ENCODE assay signal across 35 mouse cellular contexts in the genomic region with DNA sequence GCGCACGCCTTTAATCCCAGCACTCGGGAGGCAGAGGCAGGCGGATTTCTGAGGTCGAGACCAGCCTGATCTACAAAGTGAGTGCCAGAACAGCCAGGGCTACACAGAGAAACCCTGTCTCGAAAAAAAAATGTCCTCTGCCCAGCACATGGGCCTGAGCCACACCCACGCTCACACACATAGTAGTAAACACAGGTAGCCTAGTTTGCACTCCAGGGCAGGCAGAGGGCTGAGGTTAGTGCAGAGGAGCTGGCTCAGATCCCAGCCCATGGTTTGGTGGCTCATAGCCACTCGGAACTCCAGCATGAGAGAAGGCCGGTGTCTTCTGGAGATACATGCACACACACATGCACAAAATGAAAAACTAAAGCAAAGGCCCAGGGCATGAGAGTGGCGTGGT. TPM values are rescaled to one million over a fixed set of nuclear protein-coding genes. Genes with fewer than 3 reads are reported as not detected.
"Had no signal": no experiment of that assay in that cellular context is flagged by ENCODE, and none has a peak within 500 bp of the region (broad histone marks: within the 10 kb centered on the region; RNA-seq: fewer than 3 reads in every experiment).

No protein-coding gene starts in this region.

- H3K4me3 ChIP-seq: heart, adult 2 months; heart, embryonic 10.5 days; heart, embryonic 12.5 days; heart, embryonic 13.5 days; heart, embryonic 15.5 days; hindbrain, embryonic 12.5 days; hindbrain, embryonic 13.5 days; hindbrain, embryonic 15.5 days; intestine, embryonic 15.5 days; kidney, embryonic 15.5 days; layer of hippocampus, adult 2 months had no signal

- H3K27me3 ChIP-seq: heart, embryonic 12.5 days; heart, embryonic 13.5 days; heart, embryonic 15.5 days; hindbrain, embryonic 12.5 days; hindbrain, embryonic 13.5 days; hindbrain, embryonic 15.5 days; intestine, embryonic 15.5 days; kidney, embryonic 15.5 days had no signal

- H3K4me1 ChIP-seq: hindbrain, embryonic 15.5 days; intestine, embryonic 15.5 days had no signal

- DNase-seq: heart, adult 18-20 months; heart, adult 2 months; heart, postnatal 10 days; heart, postnatal 14 days; heart, postnatal 36 days; heart, postnatal 4 days; kidney, adult 11 months; kidney, adult 18-20 months; kidney, adult 2 months; kidney, adult 8-10 months; kidney, postnatal 10 days; kidney, postnatal 25 days; kidney, postnatal 4 days; layer of hippocampus, adult 9-11 months; layer of hippocampus, postnatal 36 days had no signal

- H3K9ac ChIP-seq: heart, embryonic 12.5 days; heart, embryonic 13.5 days; heart, embryonic 15.5 days; hindbrain, embryonic 12.5 days; hindbrain, embryonic 13.5 days; hindbrain, embryonic 14.5 days; hindbrain, embryonic 15.5 days; intestine, embryonic 15.5 days; kidney, embryonic 15.5 days had no signal

- H3K27ac ChIP-seq: heart, adult 2 months; heart, embryonic 10.5 days; heart, embryonic 13.5 days; heart, embryonic 15.5 days; hindbrain, embryonic 10.5 days; hindbrain, embryonic 12.5 days; hindbrain, embryonic 13.5 days; hindbrain, embryonic 14.5 days; hindbrain, embryonic 15.5 days; hindbrain, postnatal 0 days; intestine, embryonic 15.5 days; kidney, embryonic 15.5 days; kidney, postnatal 0 days; layer of hippocampus, adult 2 months had no signal

- H3K4me2 ChIP-seq: heart, embryonic 11.5 days; heart, embryonic 12.5 days; heart, embryonic 13.5 days; heart, embryonic 15.5 days; hindbrain, embryonic 12.5 days; hindbrain, embryonic 13.5 days; hindbrain, embryonic 14.5 days; hindbrain, embryonic 15.5 days; intestine, embryonic 15.5 days; kidney, embryonic 15.5 days had no signal

- H3K9me3 ChIP-seq: heart, embryonic 10.5 days; heart, embryonic 12.5 days; heart, embryonic 13.5 days; heart, embryonic 15.5 days; hindbrain, embryonic 10.5 days; hindbrain, embryonic 12.5 days; hindbrain, embryonic 13.5 days; hindbrain, embryonic 15.5 days; intestine, embryonic 15.5 days; kidney, embryonic 15.5 days had no signal

- ATAC-seq: hindbrain, embryonic 16.5 days; hindbrain, postnatal 0 days; inflammation-experienced regulatory T-cells, adult 6 months; intestine, embryonic 15.5 days; intestine, embryonic 16.5 days; intestine, postnatal 0 days had no signal

RNA-seq across cellular contexts. Expression of gene Adat3, which starts 44.3 kb away (rescaled TPM):
- total RNA-seq: hematopoietic stem cell, adult 5-6 weeks had no signal
